Mouse (Mus musculus): Measurements from ENCODE around the gene Gapdh.

DNA sequence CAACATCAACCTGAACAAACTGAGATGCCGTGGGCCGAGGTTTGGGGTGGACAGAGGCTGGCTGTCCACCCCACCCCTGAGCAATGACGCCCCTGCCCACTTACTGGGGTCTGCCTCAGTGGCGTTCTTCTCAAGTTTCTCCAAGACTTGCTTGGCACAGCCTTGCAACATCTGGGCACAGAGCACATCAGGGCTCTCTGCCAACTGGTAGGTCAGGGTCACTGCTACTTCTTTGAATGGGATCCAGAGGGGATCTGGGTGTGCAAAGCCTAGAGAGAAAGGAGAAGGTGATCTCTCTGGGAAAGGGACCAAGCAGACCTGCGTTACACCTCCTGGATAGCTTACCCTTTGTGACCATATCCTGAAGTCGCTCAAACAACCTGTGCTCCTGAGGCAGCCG lies 7.0 kb upstream of the Gapdh start:
- TF ChIP-seq CTCF (IDR thresholded peaks at IDR 0.05; ENCODE audit: low read depth, low read length) (no peak), TAL1 (conservative IDR thresholded peaks at IDR 0.05; ENCODE audit: low read depth, low read length) (no peak), POLR2AphosphoS5 (IDR thresholded peaks at IDR 0.05; ENCODE audit: insufficient replicate concordance, low read depth, low read length) (no peak)
